Mouse (Mus musculus) left cerebral cortex, adult 18-20 months (tissue): Measurements from ENCODE around the gene Dedd. TPM values are rescaled to one million over a fixed set of nuclear protein-coding genes. Genes with fewer than 3 reads are reported as not detected.
A peak's percentile ranks its signal among the peaks of the same experiment; 100 is the strongest.

Source experiments
- DNase-seq, 2 experiments: peaks; one replicate each; pipeline ENCODE4 v3.0.0; 2021 to 2022; ENCODE audit warnings: low spot score in 2 of 2, mixed read lengths in 1 of 2
- total RNA-seq, 2 experiments: library from RNA; stranded (reverse); gene quantifications; 2 replicates each; pipeline ENCODE4 v1.2.3; 2021

The Dedd gene
- total RNA-seq, 2 experiments from 2014 or later, result 43.7 to 43.9 TPM

- no peak for DNase-seq
Observed at GRCm38 (mm10) chr1:171358421-171358820, 29.5 kb downstream of the Dedd start.

GRCm38 (mm10) chr1:171360253-171360652 is 31.3 kb downstream of the Dedd start:
- DNase-seq, result peak; percentile 26 to 39

- DNase-seq, result peak; percentile 83 to 86
Observed at GRCm38 (mm10) chr1:171360656-171361055, 31.7 kb downstream of the Dedd start, which contains the start of gene Klhdc9. Gene Klhdc9, minus strand, starts transcription at chr1:171360798.

GRCm38 (mm10) chr1:171361106-171362103 is 32.5 kb downstream of the Dedd start:
- DNase-seq, result peak; percentile 69 to 79

GRCm38 (mm10) chr1:171365934-171366333 is 37.0 kb downstream of the Dedd start:
- DNase-seq, result no peak

- DNase-seq, result no peak
Observed at GRCm38 (mm10) chr1:171369845-171370556, 41.1 kb downstream of the Dedd start, which contains the start of gene Nectin4. Gene Nectin4, plus strand, starts transcription at chr1:171370099.

GRCm38 (mm10) chr1:171372880-171373279 is 43.9 kb downstream of the Dedd start:
- DNase-seq, result no peak

GRCm38 (mm10) chr1:171373946-171374345 is 45.0 kb downstream of the Dedd start:
- no peak for DNase-seq

GRCm38 (mm10) chr1:171375646-171376097 is 46.7 kb downstream of the Dedd start:
- DNase-seq, result no peak

- DNase-seq, result no peak
Observed at GRCm38 (mm10) chr1:171378298-171378697, 49.4 kb downstream of the Dedd start.

- DNase-seq, result peak; percentile 73 to 81
Observed at GRCm38 (mm10) chr1:171379935-171380599, 51.1 kb downstream of the Dedd start.

GRCm38 (mm10) chr1:171382096-171382620 is 53.2 kb downstream of the Dedd start:
- DNase-seq, result no peak

- DNase-seq, result no peak
Observed at GRCm38 (mm10) chr1:171384361-171384760, 55.4 kb downstream of the Dedd start.

- DNase-seq, result no peak
Observed at GRCm38 (mm10) chr1:171385171-171385570, 56.2 kb downstream of the Dedd start.

- DNase-seq, result no peak
Observed at GRCm38 (mm10) chr1:171387099-171387498, 58.2 kb downstream of the Dedd start.

- no peak for DNase-seq
Observed at GRCm38 (mm10) chr1:171388376-171389102, 59.6 kb downstream of the Dedd start, which contains the start of gene Arhgap30. Gene Arhgap30, plus strand, starts transcription at chr1:171388954.

GRCm38 (mm10) chr1:171390101-171390500 is 61.2 kb downstream of the Dedd start:
- DNase-seq, result no peak
